Mouse (Mus musculus) left cerebral cortex, adult 9 months (tissue): Measurements from ENCODE around the gene Pwwp2b.

Experiments used
- DNase-seq, 2 experiments: peaks; one replicate each; pipeline ENCODE4 v3.0.0; 2022; ENCODE audit warnings: low spot score in 2 of 2

The Pwwp2b gene

GRCm38 (mm10) chr7:139257752-139258542 lies 9.7 kb downstream of the Pwwp2b start:
- no peak for DNase-seq

DNA sequence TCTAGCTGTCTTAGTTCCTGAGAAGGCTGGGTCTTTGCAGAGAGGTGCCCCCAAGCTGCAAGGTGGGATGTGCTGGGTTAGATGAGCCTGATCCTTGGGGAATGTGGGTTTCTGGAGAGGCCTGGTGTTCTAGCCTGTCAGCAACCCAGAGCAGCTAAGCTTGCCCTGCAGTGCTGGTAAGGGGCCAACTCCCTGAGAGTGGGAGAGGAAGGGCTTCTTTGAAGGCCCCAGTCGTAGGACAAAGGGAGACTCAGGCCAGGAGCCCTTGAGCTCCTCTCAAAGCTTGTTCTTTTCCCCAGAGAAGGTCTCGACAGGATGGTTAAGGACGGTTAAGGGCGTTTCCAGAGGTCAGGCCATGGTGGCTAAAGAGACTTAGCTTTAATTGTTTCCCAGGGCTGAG lies 16.1 kb downstream of the Pwwp2b start:
- DNase-seq = no peak

DNA sequence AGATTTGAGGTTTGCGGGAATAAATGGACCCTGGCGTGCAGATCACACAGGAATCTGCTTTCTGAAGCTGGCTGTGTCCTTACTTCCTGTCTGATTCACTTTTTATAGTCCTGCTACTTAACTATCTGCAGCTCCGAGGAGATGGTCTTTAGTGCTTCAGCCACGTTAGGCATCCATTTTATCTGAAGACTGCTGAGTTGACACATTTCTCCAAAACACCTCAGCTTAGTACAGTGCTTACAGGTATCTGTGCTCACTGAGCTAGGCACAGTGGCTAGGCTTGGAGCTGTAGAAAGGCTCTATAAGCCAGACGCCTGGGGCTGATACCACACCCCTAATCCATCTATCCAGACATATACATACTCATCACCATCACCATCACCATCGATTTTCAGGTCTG lies 17.4 kb downstream of the Pwwp2b start:
- DNase-seq = no peak

- DNase-seq = no peak
Observed at GRCm38 (mm10) chr7:139266431-139266830, 18.1 kb downstream of the Pwwp2b start.

DNA sequence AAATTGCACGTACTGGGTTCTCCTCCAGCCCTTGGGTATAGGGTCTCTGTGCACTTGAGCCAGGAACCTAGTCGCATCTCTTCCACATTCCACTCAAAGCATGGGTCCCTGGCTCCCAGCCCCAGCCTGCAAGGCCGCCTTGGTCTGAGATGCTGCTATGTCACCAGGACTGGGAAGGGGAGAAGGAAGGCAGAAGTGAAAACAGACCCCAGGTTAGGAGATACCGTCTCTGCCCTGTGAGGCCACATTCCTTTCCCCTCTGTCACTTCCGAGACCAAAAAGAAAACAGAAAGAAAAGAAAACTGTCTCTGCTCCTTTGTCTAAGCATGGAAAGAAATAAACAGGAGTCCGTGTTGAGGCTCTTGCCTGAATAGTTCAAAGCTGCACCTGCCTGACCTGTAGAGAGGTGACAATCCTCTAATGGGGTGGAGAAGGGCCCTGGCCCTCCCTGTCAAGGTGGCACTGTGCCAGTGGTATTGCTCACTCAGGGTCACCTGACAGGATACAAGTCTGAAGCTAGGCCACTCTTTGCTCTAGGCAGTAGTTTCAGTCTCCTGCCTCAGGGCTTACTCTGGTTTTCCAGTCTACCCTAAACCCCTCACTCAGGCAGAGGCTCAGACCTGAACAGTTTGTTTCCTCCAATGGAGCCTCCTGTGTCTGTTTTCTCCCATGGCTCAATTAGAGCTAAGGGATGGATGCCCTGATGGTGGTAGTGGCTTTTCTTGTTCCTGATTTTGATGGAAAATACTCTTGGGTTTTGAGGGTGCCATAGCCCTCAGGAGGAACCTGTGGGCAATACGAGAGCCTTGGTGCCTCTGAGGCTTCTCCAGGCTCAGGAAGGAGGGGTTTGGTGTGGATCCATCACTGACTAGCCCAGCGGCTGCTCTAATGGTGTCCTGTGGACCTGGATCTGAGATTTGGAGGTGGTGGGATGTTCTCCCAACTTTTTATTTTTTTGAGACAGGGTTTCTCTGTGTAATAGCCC lies 18.9 kb downstream of the Pwwp2b start:
- DNase-seq = no peak

GRCm38 (mm10) chr7:139270738-139271137 lies 22.5 kb downstream of the Pwwp2b start:
- no peak for DNase-seq

- peak in 1 of 2 experiments; percentile 82 for DNase-seq
Observed at GRCm38 (mm10) chr7:139271871-139272270, 23.6 kb downstream of the Pwwp2b start.

GRCm38 (mm10) chr7:139272639-139273396 lies 24.5 kb downstream of the Pwwp2b start:
- DNase-seq = peak in 1 of 2 experiments; percentile 58

- no peak for DNase-seq
Observed at GRCm38 (mm10) chr7:139273397-139273719, 25.1 kb downstream of the Pwwp2b start.

- peak in 1 of 2 experiments; percentile 48 for DNase-seq
Observed at GRCm38 (mm10) chr7:139275586-139275985, 27.3 kb downstream of the Pwwp2b start.

GRCm38 (mm10) chr7:139276150-139276549 lies 27.9 kb downstream of the Pwwp2b start:
- DNase-seq = no peak

DNA sequence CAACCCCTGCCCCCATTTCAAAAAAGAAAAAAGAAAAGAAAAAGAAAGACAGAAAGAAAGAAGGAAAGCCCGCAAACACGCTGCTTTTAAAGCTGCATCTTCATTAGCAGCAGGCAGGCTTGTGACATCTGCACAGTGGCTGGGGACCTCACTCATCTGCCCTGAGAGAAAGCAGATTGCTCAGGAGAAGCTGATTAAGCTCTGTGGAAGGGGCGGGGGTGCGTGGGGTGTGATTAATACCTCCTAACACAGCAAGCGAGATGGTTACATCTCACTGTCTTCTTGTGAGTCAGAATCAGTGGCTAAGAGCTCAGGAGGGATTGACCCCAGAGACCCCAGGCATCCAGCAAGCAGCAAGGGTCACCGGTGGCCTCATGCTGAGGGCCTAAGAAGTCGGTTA lies 29.3 kb downstream of the Pwwp2b start:
- no peak for DNase-seq

DNA sequence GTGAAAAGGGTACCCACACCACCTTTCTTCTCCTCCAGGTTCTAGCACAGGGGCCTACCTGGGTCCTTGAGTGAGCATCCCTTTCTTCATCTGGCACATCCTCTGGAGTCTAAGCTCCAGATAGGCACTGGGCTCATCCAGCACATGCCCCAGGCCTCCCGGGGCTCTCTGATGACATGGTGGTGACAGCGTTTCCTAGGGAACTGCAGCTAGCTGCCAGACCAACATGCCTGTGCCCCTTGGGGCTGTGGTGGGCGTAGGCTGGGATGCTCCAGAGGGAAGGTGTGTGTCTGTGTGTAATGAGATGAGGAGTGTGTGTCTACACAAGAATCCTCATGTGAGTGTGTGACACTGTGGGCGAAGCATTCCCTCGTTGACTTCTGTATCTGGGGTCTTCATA lies 31.3 kb downstream of the Pwwp2b start:
- no peak for DNase-seq

GRCm38 (mm10) chr7:139280044-139280443 lies 31.8 kb downstream of the Pwwp2b start:
- DNase-seq = no peak

DNA sequence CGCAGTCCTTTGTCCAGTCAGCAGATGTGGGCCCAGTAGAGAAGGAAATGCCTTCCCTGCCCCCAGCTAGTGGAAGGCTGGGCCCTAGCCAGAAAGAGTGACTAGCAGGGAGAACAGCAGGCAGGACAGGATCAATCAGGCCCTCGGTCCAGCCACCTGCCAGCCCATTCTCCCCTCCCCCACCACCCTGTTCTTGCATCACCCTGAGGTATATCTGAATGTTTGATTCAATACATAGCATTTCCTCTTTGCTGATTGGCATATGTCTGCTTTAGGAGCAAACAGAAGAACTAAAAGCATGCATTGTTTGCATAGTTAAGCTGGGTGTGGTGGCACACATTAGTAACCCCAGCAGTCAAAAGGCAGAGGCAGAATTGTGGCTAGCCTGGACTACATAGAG lies 32.9 kb downstream of the Pwwp2b start:
- DNase-seq = no peak

DNA sequence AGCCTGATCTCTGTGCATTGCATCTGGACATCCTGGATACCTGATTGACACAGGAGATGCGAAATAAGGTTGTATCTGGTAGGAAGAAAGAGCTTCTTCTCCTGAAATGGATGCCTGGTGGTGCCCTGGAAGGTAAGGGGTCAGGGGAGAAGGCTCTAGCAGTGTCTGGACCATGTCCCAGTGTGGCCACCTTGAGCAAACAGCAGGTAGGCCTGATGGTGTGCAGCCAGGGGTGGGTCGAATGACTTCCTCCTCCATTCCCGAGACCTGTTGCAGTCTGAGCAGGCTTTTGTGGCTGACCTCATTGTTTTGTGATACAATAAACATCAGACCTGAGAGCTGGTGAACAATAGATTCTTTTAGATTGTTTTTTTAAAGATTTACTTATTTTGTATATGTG lies 33.8 kb downstream of the Pwwp2b start:
- no peak for DNase-seq

DNA sequence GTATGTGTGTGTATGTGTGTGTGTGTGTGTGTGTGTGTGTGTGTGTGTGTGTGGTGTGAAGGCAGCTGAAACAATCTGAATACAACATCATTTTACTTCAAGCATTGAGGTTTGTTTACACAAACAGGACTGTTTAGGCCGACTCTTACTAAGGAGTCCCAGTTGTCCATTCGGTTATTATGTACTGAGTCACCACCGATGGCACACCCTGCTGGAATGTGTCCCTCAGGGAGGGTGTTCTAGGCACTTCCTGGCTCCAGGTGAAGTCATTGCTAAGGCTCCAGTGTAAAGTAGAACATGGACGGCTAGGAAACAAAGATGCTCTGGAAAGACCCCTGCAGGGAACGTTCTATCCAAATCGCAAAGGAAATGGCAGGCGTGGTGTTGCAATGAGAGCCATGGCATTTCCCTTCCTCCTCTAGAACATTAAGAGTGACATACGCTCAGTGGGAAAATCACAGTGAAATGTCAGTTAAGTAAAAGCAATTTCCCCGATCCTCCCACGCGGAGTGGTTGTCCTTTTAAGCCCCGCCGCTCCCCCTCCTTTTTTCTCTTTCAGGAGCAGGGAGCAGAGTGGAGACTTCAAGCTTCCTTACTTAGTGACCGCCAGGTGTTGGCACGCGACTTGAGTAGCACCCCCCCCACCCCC lies 37.1 kb downstream of the Pwwp2b start:
- no peak for DNase-seq

DNA sequence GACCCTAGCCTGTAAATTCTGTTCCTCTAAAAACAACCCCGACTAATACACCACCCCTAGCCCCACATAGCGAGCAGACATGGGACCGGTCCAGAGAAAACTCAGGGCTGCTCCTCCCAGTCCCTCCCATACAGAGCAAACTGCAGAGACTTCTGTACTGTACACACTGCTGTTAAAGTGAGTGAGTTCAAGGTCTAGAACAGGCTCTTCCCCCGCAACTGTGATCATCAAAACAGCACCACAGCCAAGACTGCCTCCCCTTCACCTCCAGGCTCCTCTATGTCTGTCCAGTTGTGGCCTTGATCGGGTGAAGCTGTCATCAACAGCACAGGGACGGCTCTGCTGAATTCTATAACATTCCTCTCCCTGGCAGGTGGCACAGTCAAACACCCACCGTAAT lies 40.3 kb downstream of the Pwwp2b start:
- DNase-seq = no peak

DNA sequence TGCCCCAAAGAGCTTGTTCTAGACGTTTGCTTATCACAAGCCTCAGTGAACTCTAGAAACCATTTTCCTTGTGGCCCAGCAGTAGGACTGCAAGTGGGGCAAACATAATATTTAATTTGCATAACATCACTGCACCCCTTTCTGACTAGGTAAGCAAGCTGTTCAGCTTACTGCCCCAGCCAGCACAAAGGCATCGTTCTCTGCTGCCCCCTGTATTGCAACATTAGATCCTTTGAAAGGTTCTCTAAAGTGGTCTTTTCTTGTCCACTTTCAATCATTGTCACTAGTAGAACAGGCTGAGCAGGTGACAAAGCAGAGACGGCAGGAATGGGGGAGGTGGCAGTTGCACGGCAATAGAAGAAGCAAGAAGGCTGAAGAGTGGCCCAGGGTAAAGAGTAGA lies 45.1 kb downstream of the Pwwp2b start:
- DNase-seq = no peak

GRCm38 (mm10) chr7:139294076-139294475 lies 45.8 kb downstream of the Pwwp2b start:
- DNase-seq = no peak

GRCm38 (mm10) chr7:139295653-139296052 lies 47.4 kb downstream of the Pwwp2b start:
- DNase-seq = no peak
